8 mouse cellular contexts compared by ENCODE assay signal in the genomic region with DNA sequence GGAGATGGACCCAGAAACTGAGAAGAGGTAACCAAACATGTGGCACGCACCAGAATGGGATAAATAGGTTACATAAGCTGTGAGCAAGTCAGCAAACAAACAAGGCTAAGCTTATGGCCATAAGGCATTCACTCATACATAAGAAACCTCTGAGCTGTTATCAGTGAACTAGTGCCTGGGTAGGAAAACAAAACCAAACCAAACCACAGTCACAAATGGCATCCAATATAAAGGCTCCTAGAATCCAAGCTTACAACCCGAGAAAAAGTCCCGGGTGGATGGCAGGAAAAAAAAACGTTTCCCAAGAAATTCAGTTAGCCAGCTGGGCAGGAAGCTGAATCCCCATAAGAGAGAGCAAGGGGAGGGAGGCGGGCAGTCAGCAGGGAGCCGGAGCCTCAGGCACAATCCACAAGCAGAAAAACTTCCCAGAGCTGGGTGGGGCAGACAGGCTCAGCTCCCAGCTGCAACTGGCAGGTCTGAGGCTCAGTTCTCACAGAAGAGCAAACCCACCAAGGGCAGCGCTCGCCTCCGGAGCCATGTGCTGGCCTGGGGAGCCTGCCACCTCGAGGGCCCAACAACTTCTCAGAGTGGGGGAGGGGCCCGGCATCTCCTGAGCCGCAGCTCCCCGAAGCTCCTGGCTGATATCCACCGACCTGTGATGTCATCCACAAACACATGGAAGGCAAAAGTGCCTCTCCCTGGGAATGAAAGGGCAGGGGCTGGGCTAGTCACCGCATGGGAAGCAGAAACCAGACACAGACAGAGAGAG. TPM values are rescaled to one million over a fixed set of nuclear protein-coding genes. Genes with fewer than 3 reads are reported as not detected.
DNase-seq lines count a peak whose midpoint lies in the region; ATAC-seq lines count a peak whose summit lies in the region.

No protein-coding gene starts in this region.

- 5% methylated on average over 15 of the region's 15 CpGs for whole genome bisulfite sequencing in embryonic facial prominence, embryonic 11.5 days
- WGBS in liver, embryonic 15.5 days (ENCODE audit: insufficient replicate concordance), result 37% methylated on average over 15 of the region's 15 CpGs
- 7% methylated on average over 15 of the region's 15 CpGs for WGBS in neural tube, embryonic 15.5 days

- H3K4me3 ChIP-seq in embryonic facial prominence, embryonic 11.5 days (ENCODE audit: low read depth, low read length), result no peak overlapping the region
- peak overlapping the region; percentile 27 for H3K4me3 ChIP-seq in liver, embryonic 15.5 days (replicated peaks)
- peak overlapping the region; percentile 14; the same call in 1 of the 2 replicates for H3K4me3 ChIP-seq in neural tube, embryonic 15.5 days (replicated peaks)

- no peaks in the 10 kb centered on the region for H3K27me3 ChIP-seq in embryonic facial prominence, embryonic 11.5 days (ENCODE audit: control insufficient read depth, insufficient read depth, low read length)
- H3K27me3 ChIP-seq in liver, embryonic 15.5 days, result no peaks in the 10 kb centered on the region
- no peaks in the 10 kb centered on the region for H3K27me3 ChIP-seq in neural tube, embryonic 15.5 days (replicated peaks)

- peak; percentile 82 for ATAC-seq in frontal cortex, adult (ENCODE audit: low TSS enrichment)
- peak; percentile 79; the same call in 1 of the 2 replicates for ATAC-seq in embryonic facial prominence, embryonic 11.5 days (replicated peaks; ENCODE audit: insufficient number of reproducible peaks, low FRiP score, low TSS enrichment, low read depth)
- 0 out of 2 replicates have a peak, but pooled peaks have one; percentile 15 for ATAC-seq in liver, embryonic 15.5 days (ENCODE audit: insufficient read depth)
- no peak for ATAC-seq in neural tube, embryonic 15.5 days (ENCODE audit: low FRiP score)

- H3K9me3 ChIP-seq in embryonic facial prominence, embryonic 11.5 days (replicated peaks; ENCODE audit: control insufficient read depth, low read length), result no peaks in the 10 kb centered on the region
- no peaks in the 10 kb centered on the region for H3K9me3 ChIP-seq in liver, embryonic 15.5 days (replicated peaks)
- H3K9me3 ChIP-seq in neural tube, embryonic 15.5 days (replicated peaks), result no peaks in the 10 kb centered on the region

- H3K36me3 ChIP-seq in embryonic facial prominence, embryonic 11.5 days (replicated peaks; ENCODE audit: control insufficient read depth, insufficient read depth, low read depth, low read length), result no peaks in the 10 kb centered on the region; the same call in 1 of the 2 replicates
- no peaks in the 10 kb centered on the region for H3K36me3 ChIP-seq in liver, embryonic 15.5 days (replicated peaks)
- H3K36me3 ChIP-seq in neural tube, embryonic 15.5 days, result peaks cover 17% of the 10 kb centered on the region

- DNase-seq in frontal cortex, postnatal 25 days (ENCODE audit: low spot score in 2 of 2), result no peak
- DNase-seq in embryonic facial prominence, embryonic 11.5 days (ENCODE audit: low spot score), result peak; percentile 67
- peak; percentile 85 to 90 for DNase-seq in heart, adult 9 months (ENCODE audit: low spot score in 2 of 2)
- peak; percentile 51 to 54 for DNase-seq in kidney, adult 8-10 months
- DNase-seq in thymus, postnatal 0 days (ENCODE audit: low spot score), result no peak

- no peaks in the 10 kb centered on the region; the same call in 1 of the 2 replicates for H3K4me1 ChIP-seq in embryonic facial prominence, embryonic 11.5 days (ENCODE audit: control insufficient read depth, insufficient read depth, low read length)
- peaks cover 27% of the 10 kb centered on the region for H3K4me1 ChIP-seq in liver, embryonic 15.5 days (replicated peaks)
- peaks cover 8% of the 10 kb centered on the region for H3K4me1 ChIP-seq in neural tube, embryonic 15.5 days

- H3K4me2 ChIP-seq in embryonic facial prominence, embryonic 11.5 days (ENCODE audit: low read depth, low read length), result peak overlapping the region; percentile 42
- H3K4me2 ChIP-seq in liver, embryonic 15.5 days, result peak overlapping the region; percentile 55
- H3K4me2 ChIP-seq in neural tube, embryonic 15.5 days, result peak overlapping the region; percentile 50

- peak overlapping the region; percentile 56 for H3K27ac ChIP-seq in embryonic facial prominence, embryonic 11.5 days (replicated peaks; ENCODE audit: low read depth, low read length)
- peak overlapping the region; percentile 24; the same call in 1 of the 2 replicates for H3K27ac ChIP-seq in liver, embryonic 15.5 days (replicated peaks)
- peak overlapping the region; percentile 75 for H3K27ac ChIP-seq in neural tube, embryonic 15.5 days (replicated peaks)

- H3K9ac ChIP-seq in embryonic facial prominence, embryonic 11.5 days (replicated peaks; ENCODE audit: low read length), result peak overlapping the region; percentile 47; the same call in 1 of the 2 replicates
- peak overlapping the region; percentile 25; the same call in 1 of the 2 replicates for H3K9ac ChIP-seq in liver, embryonic 15.5 days
- peak overlapping the region; percentile 20; the same call in 1 of the 2 replicates for H3K9ac ChIP-seq in neural tube, embryonic 15.5 days (replicated peaks)

RNA-seq across cellular contexts. Expression of gene Bcl7c, which starts 17.3 kb away (rescaled TPM):
- polyA plus RNA-seq in embryonic facial prominence, embryonic 11.5 days (2014; fragmentation: Nextera tagmentation; extraction: Ambion mirVana), result 84.9 and 86.6 TPM in 2 replicates
- polyA plus RNA-seq in liver, embryonic 15.5 days (2015; fragmentation: Nextera tagmentation; extraction: Ambion mirVana), result 22.9 and 23.7 TPM in 2 replicates
- 49.5 and 62.9 TPM in 2 replicates for polyA plus RNA-seq in neural tube, embryonic 15.5 days (2015; fragmentation: Nextera tagmentation; extraction: Ambion mirVana)
- 98.1 and 112 TPM in 2 replicates for polyA plus RNA-seq in thymus, postnatal 0 days (2015; fragmentation: Nextera tagmentation; extraction: Ambion mirVana)

RNA-seq across cellular contexts. Expression of gene Ctf1, which starts 21.1 kb away (rescaled TPM):
- polyA plus RNA-seq in embryonic facial prominence, embryonic 11.5 days (2014; fragmentation: Nextera tagmentation; extraction: Ambion mirVana), result 17.5 and 19.0 TPM in 2 replicates
- polyA plus RNA-seq in liver, embryonic 15.5 days (2015; fragmentation: Nextera tagmentation; extraction: Ambion mirVana), result 2.7 and 2.8 TPM in 2 replicates
- 3.6 and 6.2 TPM in 2 replicates for polyA plus RNA-seq in neural tube, embryonic 15.5 days (2015; fragmentation: Nextera tagmentation; extraction: Ambion mirVana)
- 13.1 and 13.5 TPM in 2 replicates for polyA plus RNA-seq in thymus, postnatal 0 days (2015; fragmentation: Nextera tagmentation; extraction: Ambion mirVana)

RNA-seq across cellular contexts. Expression of gene Ctf2, which starts 40.6 kb away (rescaled TPM):
- polyA plus RNA-seq in embryonic facial prominence, embryonic 11.5 days (2014; fragmentation: Nextera tagmentation; extraction: Ambion mirVana), result 0.15 and 0.59 TPM in 2 replicates
- polyA plus RNA-seq in liver, embryonic 15.5 days (2015; fragmentation: Nextera tagmentation; extraction: Ambion mirVana), result 0.06 and 0.10 TPM in 2 replicates
- 0.09 and 0.13 TPM in 2 replicates for polyA plus RNA-seq in neural tube, embryonic 15.5 days (2015; fragmentation: Nextera tagmentation; extraction: Ambion mirVana)
- 0.06 TPM in 1 of 2 replicates, not detected in the other for polyA plus RNA-seq in thymus, postnatal 0 days (2015; fragmentation: Nextera tagmentation; extraction: Ambion mirVana)

RNA-seq across cellular contexts. Expression of gene Fbxl19, which starts 52.9 kb away (rescaled TPM):
- 9.4 and 9.5 TPM in 2 replicates for polyA plus RNA-seq in embryonic facial prominence, embryonic 11.5 days (2014; fragmentation: Nextera tagmentation; extraction: Ambion mirVana)
- polyA plus RNA-seq in liver, embryonic 15.5 days (2015; fragmentation: Nextera tagmentation; extraction: Ambion mirVana), result 2.8 and 2.9 TPM in 2 replicates
- polyA plus RNA-seq in neural tube, embryonic 15.5 days (2015; fragmentation: Nextera tagmentation; extraction: Ambion mirVana), result 6.9 and 8.7 TPM in 2 replicates
- 1.6 and 1.7 TPM in 2 replicates for polyA plus RNA-seq in thymus, postnatal 0 days (2015; fragmentation: Nextera tagmentation; extraction: Ambion mirVana)

Comparison
In these comparisons a context has a peak if more than half of its experiments do, and no peak if none do; other contexts are left out.
1. DNase-seq: peak in embryonic facial prominence, embryonic 11.5 days (single experiment), heart, adult 9 months (2 of 2) and kidney, adult 8-10 months (2 of 2); none in frontal cortex, postnatal 25 days (0 of 2) and thymus, postnatal 0 days (single experiment).
2. H3K27ac ChIP-seq: peak in every context shown above with its lines; median percentile 75 in neural tube, embryonic 15.5 days; 56 in embryonic facial prominence, embryonic 11.5 days; 24 in liver, embryonic 15.5 days.
3. Peak in every context shown above with its lines, with median percentiles within 50 percentile points of each other: H3K4me2 ChIP-seq and H3K9ac ChIP-seq.